Mouse (Mus musculus): ENCODE measurements around the gene Hebp1.

DNA sequence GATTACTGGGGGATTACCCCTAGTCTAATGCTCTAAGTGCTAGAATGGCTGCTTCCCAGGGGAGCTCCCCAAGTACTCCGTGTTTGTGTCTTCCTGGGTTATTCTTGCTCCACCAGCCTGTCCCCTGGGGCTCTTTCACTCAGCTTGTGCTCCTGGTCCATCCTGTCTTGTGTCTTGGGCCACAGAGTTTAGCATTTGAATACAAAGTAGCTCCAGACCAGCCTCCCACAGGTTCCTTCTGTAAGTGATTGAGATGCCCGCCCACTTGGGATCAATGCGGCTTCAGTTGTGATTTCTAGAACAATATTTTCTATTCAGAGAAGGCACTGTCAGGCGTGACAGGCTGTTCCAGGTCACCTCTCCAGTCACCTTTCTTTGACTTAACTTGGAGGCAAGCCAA, 4.1 kb downstream of the Hebp1 start:
- TF ChIP-seq CTCF (IDR thresholded peaks at IDR 0.05; ENCODE audit: insufficient read depth, low read depth, low read length) (no peak), POLR2A (IDR thresholded peaks at IDR 0.05; ENCODE audit: insufficient read depth, low read depth, low read length) (no peak)
